Mouse (Mus musculus) skeletal muscle tissue, adult 2 months (tissue): ENCODE results near the gene Cdc14a.
A peak's percentile ranks its signal among the peaks of the same experiment; 100 is the strongest.

Experiments
- DNase-seq: peaks from one replicate; pipeline ENCODE4 v3.0.0-alpha.2; 2012; ENCODE audit warnings: low read depth, low spot score

Gene Cdc14a

DNA sequence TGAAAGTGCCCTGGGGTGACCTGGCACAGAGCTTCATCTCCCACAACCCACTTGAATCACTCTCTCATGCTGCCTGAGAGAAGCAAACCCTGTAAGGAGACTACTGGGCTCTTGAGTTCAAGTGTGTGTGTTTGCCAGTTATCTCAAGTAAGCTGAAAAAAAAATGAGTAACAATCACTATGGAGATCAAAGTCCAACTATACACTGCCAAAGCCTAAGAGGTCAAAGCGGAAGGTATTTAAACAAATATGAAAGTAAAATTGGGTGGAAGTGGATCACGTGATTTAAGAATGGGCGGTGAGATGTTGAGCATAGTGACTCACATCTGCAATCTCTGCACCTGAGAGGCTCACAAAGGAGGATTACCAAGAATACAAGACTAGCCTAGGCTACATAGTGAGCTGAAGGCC, 9.4 kb downstream of the Cdc14a start:
- no peak for DNase-seq

- no peak for DNase-seq
Measured at GRCm38 (mm10) chr3:116412954-116413724, 10.7 kb downstream of the Cdc14a start.

GRCm38 (mm10) chr3:116410051-116410450, 13.8 kb downstream of the Cdc14a start:
- DNase-seq: no peak

DNA sequence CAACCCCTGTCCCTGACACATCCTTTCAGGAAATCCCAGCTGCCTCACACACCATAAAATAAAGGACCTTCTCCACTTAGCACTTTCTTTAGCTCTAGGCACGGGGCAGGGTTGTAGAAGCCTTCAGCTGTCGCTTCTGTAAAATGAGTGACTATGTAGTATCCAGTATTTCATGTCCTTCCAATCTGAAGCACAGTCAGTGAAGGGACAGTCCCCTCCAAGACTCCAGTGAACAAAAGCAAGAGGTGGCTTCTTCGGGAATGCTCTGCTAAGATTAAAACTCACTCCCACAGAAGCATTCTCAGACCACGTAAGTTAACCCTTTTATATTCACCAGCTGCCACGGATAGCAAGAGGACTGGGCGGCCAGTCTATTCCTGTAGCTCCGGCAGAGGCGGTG, 14.3 kb downstream of the Cdc14a start:
- no peak for DNase-seq

DNA sequence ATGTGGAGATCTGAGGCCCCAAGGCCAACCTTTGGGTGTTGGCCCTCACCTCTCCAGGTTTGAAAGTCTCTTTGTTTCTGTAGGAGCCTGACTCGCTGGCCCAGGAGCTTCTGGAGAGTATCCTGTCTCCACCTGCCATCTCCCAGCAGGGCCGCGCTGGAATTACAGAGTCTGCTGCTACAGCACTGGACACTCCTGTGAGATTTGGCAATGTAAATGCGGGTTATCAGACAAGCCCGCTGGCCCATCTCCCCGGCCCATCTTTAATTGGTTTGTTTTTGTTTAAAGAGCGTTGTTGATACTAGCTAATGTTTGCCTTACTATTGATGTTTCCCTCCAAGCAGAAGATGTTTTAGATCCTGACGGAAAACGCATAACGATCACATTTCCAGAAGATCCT, 15.0 kb downstream of the Cdc14a start:
- no peak for DNase-seq

DNA sequence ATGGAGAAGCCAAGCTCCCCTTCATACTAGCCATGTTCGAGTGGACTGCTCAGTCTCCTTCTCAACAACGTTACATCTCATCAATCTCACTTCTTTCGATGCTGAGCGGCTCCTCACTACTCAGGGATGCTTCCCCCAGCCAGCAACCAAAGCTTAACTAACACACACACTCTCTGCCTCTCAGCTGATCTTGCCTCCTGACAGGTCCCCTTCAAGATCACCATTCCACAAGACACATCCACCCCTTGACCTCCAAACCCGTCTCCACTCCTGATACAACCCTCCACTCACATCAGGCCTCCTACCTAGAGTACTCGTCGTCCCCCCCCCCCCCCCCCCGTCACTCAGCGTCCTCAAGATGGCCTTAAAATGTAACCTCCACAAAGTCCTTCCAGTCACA, 18.3 kb downstream of the Cdc14a start:
- DNase-seq: no peak

GRCm38 (mm10) chr3:116401436-116401835, 22.4 kb downstream of the Cdc14a start:
- DNase-seq: no peak

GRCm38 (mm10) chr3:116399349-116400090, 24.3 kb downstream of the Cdc14a start:
- no peak for DNase-seq

DNA sequence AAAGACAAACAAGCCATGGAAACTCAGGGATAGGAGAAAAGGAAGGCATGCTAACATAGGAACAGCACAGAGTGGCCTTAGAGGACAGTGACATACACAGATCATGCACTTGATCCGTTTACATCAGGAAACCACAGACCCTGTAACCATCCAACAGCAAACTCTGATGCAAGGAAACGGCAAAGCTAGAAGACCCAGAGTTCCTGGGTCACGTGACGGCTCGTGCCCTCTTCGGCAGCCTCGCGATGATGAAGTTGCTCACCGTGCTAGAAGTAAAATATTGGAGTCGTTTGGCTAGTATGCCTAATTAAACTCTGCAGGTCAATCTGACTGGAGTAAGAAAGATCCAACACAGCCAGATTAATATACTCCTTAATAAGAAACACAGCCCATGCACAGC, 25.3 kb downstream of the Cdc14a start:
- no peak for DNase-seq

DNA sequence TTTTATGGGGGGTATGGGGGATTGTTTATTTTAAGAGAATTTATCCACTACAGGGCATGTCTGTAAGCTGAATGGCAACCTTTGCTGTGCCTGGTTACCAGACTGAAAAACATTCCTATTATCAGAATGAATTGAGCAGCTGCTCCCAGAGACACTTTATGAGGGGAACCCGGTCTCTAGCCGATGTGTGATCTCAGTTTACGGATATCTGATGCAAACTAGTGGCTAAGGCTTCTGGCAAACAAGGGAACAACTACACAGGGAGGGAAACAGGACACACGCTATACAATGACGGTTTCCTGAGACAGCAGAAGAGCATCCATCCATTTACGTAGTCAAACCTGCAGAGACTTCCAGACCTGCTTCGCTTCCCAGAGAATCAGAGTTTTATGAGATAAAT, 25.9 kb downstream of the Cdc14a start:
- DNase-seq: no peak

DNA sequence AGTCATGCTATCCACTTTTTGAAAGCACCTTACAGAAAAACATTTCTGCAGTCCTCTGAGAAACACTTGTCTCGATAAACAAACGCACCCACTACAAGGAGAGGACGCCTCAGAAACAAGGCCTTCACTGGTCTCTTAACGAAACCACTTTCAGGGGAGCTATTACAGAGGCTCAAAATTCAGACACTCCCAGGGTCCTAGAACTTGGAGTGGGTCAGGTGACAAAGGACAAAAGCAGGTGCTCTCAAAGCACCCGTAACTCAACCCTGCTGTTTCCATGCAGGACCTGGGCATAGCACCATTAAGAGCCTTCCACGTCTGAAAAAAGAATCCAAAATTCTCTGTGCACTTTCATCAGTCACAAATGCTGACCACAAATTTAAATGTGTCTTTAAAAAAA, 26.5 kb downstream of the Cdc14a start:
- DNase-seq: no peak

DNA sequence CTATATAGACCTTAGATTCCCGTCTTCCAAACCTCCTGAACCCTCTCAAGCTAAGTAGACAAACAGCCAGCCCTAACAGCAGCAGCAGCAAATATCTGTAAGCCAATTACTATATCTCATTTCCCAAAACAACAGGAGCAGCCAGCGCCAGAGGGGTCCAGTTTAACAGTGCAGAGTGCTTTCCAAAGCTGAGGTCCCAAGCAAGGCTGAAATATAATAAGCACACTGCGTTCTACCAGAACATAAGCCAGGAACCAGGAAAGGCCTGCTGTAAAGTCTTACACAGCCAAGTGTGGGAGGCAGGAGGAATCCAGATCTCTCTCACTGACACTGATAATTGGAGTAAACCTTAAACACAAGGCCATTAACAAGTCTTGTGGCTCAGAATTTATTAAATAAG, 27.3 kb downstream of the Cdc14a start:
- DNase-seq: peak; percentile 83

DNA sequence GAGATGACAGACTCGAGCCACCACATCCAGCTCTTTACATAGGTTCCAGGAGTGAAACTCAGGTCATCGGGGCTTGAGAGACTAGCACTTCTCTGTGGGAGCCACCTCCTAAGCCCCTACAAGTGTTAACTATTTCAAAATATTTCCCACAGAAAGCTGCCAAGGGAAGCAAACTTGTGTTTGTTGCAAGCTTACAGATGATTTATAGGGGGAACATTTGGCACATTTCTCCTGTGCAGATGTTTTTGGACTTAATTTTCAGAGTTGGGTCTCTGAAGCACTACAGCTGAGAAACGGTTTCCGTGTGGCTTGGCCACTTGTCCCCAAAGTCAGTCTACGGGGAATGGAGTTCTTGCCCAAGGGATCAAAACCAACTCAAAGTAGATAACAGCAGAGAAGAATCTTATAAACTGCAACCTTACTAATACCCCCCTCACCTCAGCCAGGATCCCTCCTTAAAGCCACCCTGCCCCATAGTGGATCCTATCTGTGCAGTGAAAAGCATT, 28.9 kb downstream of the Cdc14a start:
- DNase-seq: peak; percentile 71

DNA sequence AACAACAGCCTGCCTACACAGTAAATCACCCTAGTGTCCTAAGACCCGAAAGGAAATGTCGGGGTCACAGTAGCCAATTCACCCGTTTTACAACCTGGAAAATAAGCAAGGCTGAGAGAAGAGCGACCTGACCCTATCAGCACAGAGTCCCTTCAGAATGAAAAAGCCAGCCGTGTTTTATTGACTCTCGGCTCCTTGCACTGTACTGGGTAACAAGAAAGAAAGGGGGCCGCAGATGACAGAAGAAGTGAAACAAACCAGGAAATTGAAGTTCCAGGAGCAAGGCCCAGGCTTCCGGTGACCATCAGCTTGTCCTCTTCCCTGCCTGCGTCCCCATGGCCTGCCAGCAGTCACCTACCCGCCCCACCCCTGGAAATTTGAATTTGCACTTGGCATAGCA, 32.4 kb downstream of the Cdc14a start:
- DNase-seq: no peak

GRCm38 (mm10) chr3:116389500-116390470, 34.0 kb downstream of the Cdc14a start:
- DNase-seq: no peak

DNA sequence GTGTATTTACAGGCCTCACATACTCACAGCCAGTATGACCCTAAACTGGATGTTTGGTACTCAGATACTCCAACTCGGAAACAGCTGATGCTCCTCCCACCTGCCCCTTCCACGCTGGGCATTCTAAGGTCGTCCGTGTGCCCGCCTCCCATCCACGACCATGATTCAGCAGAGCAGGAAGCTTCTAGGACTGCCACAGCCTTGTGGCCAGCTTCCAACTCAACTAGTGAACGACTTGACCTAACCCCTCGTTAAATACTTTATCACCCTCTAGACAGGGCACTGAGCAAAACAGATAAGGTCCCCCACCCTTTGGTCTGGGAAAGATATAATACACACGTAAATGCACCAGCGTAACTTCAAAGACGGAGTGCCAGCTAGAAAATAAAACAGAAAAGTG, 35.0 kb downstream of the Cdc14a start:
- no peak for DNase-seq

DNA sequence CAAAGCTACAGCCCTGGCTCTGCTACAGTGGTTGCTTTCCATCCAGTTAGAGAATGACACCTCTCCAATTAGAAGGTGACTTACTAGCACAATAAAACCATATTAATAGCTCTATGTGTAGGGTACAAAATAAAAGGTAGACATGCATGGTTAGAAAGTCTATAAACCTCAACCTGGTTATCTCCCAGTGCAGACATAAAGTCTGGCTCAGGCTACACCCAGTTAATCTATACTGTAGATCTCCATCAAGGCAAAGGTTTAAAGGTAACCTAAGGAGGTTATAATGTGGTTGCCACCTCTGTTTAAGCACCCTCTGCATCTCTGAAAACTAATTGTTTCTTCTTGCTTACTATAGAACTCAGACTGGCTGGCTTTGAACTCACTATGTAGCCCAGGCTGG, 36.9 kb downstream of the Cdc14a start:
- DNase-seq: no peak

GRCm38 (mm10) chr3:116386342-116386741, 37.5 kb downstream of the Cdc14a start:
- no peak for DNase-seq

- no peak for DNase-seq
Measured at GRCm38 (mm10) chr3:116384319-116384718, 39.5 kb downstream of the Cdc14a start.

DNA sequence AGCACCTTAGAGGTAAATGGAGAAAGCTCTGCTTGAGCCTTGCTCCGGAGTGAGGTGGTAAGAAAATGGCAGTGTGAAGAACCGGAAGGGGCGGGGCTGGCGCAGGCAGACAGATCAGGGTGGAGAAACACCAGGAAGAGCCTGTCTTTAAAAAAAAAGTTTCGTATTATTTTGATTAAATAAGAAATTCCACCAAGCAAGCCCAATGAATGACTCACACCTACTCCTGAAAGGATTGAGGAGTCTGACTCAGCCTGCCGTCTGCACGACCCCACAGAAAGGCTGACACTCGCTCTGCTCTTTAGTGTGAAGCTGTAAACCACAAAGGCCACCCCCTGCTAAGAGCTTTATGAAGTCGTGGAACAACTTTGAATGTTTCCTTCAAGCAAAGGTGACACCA, 43.5 kb downstream of the Cdc14a start:
- DNase-seq: no peak

DNA sequence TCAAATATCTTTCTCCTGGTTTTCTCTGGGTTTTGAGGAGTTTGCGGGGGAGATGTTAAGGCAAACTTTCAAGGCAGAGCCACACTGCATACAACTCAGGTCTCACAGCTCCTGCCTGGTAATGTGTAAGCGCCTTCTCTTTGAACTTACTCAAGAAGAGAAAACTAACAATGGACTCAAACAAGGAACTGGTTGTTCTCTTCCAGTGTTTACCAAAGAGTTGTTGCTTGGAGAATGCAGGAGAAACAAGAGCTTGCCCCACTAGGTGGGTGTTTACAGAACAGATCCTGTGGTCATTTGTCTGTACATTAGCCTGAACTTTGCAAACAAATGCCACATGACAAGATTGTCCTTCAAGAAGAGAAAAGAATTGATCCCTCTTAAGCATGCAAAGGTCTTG, 48.4 kb downstream of the Cdc14a start:
- no peak for DNase-seq

- no peak for DNase-seq
Measured at GRCm38 (mm10) chr3:116374486-116374885, 49.3 kb downstream of the Cdc14a start.
